Mouse (Mus musculus) left cerebral cortex, adult 9 months (tissue): Measurements from ENCODE around the gene Amotl1.
"Not testable (repeated sequence)": the region's sequence is repeated elsewhere in the genome, so short reads cannot be mapped to it uniquely, and the experiment has no call there.

Source experiments
- DNase-seq, 2 experiments: peaks; one replicate each; pipeline ENCODE4 v3.0.0; 2022; ENCODE audit warnings: low spot score in 2 of 2

Gene Amotl1

DNA sequence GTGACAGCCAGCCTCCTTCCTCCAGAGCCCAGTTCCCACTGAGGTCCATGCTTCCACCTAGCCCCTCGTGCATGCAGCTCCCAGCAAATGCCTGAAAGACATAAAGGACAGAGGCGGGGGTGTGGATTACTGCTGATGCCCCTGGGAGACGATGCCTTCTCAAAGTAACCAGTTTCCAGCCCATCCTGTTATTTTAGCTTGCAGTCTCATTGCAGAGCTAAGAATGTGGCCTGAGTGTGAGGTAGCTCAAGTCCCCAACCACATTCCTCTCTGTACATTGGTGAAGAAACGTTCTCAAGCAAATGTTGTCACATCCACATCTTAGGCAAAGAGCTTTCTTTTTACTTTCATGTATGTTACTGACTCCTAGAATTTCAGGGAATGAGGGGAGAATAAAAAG is at the start of gene Amotl1:
TSS of gene Amotl1 (minus strand) at position 101 of the 400 bp plus-strand sequence.
- DNase-seq = no peak

DNA sequence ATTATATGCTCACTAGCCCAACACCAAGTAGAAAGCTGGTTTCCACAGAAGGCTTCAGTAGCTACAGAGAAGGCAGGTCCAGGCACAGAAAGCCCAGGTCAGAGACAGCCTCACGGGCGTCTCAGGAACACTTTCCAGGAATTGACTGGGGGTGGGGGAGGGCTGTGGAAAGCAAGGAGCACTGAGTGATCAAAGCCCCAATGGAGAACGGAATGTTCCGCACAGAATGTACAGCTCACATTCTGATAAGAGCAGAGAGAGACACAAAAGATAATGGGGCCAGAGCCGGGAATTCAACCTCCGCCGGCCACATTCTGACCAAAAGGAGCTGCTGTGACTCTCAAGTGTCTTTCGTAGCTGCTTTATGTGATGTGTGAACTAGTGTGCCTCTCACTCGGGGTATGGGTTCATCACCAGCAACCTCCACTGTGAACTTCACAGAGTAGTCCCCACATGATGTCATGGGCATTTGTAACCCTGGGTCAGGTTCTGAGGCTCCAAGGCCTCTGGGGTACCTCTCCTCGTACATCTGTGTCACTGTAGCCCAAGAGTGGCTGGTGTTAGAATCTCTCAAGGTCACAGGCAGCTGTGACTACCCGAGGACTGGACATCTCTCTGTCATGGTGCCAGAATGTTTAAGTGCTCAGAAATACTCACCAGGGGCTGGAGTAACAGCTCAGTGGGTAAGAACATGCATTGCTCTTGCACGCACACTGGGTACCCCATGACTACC is 44.7 kb upstream of the Amotl1 start:
- DNase-seq = no peak

DNA sequence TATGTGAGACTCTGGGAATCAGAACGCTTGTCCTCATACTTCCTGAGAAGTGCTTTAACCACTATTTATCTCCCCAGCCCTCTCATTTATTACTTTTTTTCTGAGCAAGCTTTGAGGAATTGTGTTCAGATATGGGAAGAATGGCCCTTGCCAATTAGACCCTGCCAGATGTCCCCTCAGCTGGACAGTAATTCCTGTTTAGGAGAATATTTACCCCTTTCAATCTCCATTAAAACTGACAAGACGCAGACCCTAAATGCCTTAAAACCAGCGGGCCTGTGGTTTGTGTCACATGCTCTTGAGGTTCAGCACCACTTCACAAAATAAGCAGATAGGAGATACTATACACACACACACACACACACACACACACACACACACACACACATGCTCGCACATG is 39.5 kb upstream of the Amotl1 start:
- DNase-seq = no peak

DNA sequence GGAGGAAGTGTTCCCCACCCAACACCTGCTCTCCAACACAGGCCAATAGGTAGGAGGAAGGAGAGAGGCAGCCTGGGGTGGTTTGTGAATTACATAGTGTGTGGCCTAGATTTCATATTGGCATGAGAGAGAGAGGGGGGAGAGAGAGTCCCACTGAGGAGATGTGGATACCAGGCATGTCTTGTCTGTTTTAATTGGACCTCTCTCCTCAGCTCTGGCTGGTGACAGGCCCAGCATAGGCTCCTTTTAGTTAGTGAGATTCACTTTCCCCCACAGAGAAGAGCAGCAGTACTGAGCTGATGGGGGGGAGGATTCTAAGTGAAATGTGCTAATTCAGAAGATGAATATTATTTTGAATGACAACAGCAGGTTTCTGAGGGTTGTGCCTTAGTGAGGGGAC is 37.9 kb upstream of the Amotl1 start:
- no peak for DNase-seq

DNA sequence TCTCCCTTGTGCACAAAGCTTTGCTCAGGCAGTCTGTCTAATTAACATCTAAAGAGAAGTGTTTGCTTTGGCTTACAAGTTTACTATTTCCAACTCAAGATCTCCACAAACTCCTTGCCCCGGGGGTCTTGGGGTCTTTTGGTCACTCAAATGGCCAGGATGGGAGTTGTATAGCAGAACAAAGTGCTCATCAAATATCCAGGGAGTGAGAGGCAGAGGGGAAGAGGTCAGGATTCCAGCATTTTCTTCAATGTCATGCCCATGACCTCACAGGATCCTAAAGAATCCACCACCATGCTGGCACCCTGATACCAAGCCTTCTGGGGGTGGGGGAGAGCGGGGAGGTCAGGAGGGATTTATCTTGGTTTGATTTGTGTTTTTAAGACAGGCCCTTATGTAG is 35.7 kb upstream of the Amotl1 start:
- DNase-seq = no peak

DNA sequence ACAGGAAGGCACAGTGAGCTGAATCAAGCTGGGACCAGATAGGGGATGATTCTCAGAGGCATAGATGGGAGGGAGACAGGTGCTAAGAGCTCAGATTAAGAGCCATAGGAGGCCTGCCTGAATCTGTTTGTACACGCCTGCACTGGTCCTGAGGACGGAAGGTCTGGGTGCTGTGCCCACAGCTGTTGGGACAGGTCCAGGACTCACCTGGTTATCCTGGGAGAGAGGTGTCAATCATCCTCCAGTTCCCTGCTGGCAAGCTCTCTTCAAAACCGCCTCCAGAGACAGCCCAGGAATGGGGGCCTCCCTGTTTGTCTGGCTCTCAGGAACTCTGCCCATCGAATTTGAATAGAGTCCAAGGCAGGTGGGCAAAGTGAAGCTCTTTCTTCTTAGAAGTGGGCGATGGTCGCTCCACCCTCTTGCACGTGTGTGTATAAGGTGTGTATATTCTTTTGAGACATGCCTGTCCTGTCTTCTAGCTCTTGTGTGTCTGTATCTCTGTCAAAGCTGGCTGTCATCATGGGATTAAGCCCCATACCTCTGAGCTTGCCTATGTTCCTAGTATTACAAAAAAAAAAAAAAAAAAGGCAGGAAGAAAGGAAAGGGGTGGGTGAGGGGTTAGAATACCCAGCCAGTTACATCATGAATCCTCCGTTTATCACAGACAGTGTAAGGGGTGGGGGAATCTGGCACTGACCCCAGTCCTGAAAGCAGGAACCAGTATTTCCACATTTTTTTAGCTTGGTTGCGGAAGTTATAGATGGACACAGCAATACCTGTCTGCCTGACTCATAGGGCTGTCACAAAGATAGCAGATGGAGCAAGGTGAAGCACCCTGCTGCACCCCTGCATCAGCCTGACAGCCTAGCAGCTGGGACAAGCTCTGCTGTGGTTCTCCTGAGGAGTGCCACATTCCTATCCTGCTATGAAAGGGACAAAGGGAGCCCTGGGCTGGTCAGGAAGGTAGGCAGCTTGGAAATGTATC is 31.1 kb upstream of the Amotl1 start:
- DNase-seq = no peak

DNA sequence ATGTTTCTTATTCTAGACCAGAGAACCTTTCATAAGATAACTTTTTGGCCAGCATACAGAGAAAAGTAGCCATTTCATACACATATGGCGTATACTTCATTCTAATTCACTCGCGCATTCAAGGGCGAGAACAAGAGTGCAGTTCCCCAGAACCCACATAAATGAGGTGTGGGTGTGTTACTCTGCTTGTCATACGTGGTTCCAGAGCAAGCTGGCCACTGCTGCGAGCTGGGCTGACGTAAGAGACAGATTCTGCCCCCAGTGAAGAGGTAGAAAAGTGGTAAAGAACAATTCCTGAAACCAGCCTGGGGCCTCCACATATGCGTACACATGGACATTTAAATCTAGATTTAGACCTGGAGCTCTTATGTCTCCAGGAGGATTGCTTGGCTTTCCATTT is 29.6 kb upstream of the Amotl1 start:
- peak in 1 of 2 experiments; percentile 3 for DNase-seq

DNA sequence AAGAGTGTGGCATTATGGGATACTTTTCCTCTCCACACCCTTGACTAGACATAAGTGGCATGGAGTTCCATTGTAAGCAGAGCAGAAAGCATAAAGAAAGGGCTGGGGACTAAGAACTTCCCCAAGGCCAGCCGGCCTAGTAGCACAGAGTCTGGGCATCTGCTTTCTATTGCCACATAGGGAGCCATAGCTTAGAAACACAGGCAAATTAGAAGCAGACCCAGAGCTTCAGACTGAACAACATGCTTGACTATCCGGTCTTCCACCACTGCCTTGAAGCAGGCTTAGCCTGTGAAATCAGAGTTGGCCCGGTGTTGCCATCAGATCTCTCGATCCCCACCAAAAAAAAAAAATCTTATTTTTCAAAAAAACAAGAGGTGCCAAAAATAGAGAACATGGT is 28.3 kb upstream of the Amotl1 start:
- no peak for DNase-seq

DNA sequence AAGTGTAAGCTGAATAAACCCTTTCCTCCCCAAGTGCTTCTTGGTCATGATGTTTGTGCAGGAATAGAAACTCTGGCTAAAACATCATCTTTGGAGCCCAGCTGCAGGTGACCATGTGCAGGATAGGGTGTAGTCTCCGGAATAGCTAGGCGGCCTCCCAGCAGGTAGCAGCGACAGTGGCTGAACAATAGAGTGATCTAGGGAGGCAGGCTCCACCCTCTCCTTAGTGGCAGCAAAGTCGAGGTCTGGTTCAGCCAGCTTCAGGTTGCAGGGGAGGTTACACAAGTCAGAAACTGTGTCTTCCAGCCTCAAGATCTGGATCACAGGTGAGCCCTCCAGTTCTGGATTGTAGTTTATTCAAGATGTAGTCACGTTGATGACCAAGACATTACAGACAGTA is 27.1 kb upstream of the Amotl1 start:
- DNase-seq = not testable (repeated sequence)

DNA sequence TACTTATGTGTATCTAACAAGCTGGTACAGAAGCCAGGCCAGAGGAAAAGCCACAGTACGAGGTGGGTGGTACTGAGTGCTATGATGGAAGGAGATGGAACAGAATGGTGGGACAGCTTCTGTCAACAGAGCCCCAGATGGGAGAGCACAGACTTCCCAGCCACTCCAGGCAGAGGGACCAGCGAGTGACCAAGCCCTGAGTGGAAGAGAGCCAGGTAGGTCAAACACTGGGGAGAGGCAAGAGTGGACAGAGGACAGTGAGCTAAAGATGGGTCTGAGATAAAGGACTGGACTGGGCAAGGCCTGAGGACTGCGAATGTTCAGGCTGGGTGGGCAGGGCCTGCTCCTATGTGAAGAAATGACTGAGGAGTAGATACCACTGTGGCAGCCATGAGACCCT is 23.5 kb upstream of the Amotl1 start:
- DNase-seq = no peak

DNA sequence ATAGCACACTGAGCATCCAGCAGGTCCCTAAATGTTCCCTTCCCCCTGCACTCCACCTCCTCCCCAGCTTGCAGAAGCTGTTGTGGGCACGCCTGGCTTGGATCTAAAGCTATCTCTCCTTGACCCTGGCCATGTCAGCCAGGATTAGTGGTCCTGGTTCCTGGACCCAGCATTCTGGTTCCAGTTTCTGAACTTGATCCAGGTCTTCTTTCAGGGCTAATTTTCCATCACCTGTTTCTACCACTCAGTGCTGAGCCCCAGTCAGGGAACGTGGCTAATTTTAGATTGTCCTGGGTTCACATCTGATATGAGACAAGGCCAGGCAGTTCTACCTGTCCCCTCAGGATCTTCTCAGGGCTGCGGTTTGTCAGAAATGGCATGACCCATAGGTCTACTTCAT is 21.2 kb upstream of the Amotl1 start:
- no peak for DNase-seq

DNA sequence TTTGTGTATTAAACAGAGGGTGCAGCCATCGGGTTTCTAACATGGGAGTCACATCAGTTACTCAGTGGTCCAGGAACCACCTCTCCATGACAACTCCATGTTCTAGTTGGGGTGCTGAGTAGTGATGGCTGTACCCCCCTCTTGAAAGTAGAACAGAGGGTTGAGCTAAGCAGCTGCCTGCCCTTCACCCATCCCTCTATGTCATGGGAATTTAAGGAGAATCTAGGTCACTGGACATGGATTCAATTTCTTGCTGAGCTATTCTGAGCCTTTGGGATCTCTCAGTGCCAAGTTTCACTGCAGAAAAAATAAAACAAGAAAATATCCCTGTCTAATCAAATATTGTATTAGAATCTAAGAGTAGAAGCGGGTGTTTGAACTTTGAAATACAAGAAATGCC is 18.7 kb upstream of the Amotl1 start:
- no peak for DNase-seq

DNA sequence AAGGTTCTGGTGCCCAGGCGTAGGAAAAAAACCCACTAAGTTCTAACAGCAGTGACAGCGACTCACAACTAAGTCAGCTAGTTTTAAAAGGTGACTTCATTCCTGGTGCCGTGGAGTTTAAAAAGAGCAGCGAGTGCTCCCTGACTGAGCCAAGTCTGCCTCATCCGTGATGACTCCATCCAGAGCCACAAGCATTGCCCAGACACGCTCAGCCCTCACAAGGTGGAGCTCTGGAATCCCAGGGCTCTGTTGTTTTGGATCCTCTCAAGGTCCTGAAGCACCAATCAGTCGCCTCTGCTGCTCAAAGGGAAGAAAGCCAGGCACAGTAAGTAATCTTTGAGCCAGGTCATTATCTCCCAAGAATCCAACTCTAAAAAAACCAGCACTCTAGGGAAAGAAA is 18.0 kb upstream of the Amotl1 start:
- no peak for DNase-seq

DNA sequence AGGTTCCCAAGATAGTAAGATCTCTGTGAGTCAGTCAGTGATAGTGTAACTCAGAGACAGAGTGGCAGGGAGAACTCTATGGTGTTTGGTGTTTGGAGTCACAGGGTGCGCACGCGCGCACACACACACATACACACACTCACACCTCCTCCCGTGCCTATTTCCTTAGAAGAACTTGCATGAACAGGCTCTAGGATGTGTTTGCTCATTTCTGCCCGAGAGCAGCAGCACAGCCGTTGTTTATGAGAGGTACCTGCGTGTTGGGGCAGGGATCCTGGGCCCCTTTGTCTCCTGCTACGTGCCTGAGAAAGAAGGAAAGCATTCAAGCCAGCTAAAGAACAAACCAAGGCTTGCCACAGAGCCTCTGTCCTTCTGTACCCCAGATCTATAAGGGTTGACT is 17.3 kb upstream of the Amotl1 start:
- DNase-seq = no peak

DNA sequence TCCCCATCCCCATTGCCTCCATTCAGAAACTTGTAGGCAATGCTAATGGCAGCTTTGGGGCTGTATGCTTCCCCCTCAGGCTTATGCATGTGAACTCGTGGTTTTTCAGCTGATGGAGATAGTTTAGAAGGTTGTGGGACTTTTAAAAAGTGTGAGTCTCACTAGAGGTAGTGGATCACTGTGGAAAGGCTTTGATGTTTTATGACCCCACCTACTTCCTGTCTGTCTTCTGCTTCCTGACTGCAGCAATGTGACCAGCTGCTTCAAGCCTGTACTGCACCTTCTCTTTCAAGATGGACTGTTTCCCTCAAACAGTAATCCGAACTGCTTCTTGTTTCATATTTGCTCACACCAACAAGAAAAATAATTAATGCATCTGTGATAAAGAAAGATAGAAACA is 13.1 kb upstream of the Amotl1 start:
- DNase-seq = no peak

DNA sequence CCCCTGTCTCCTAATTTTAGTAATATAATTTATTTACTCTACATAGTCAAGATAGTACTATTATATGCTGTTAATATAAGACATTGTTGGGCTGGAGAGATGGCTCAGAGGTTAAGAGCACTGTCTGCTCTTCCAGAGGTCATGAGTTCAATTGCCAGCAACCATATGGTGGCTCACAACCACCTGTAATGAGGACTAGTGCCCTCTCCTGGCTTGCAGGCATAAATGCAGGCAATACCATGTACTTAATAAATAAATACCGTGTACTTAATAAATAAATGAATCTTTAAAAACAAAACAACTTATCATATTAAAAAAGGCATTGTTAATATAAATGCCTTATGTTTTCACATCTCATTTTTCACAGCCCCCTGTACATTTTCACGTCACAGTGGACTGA is 9.2 kb upstream of the Amotl1 start:
- no peak for DNase-seq

DNA sequence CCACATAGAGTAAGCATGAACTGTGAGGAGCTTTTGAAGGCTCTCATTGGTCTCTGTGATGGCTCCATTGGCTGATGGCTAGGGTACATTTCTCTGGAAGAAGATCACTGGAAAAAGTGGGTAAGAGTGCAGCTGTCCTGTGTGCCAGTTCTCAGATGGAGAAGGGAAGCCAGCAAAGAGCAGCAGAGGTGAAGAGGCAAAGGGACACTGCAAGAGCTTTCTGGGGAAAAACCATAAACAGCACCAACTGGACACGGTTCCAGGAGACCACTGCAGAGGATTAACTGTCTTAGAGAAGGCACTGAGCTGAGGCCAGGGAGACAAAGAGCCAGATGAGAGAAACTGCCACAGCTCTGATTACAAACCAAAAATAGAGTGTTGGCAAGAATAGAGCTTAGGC is 7.9 kb upstream of the Amotl1 start:
- DNase-seq = no peak

DNA sequence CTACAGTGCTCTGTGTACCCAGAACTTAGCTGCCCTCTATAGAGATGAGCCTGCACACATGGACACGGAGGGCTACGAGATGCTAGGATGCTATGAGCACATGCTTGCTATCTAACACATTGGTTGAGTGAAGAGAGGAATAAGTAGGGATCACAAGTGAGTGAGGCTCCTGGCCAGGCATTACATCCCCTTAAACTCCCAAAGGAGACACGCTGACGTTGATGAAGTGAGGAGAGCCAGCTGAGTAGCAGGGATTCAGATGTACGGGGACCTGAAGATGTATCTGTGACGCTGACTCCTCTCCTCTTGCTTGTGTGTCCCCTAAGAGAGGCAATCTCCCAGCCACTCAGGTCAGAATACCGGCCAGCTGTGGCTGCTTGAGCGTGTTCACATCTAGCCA is 3.0 kb upstream of the Amotl1 start:
- DNase-seq = no peak

DNA sequence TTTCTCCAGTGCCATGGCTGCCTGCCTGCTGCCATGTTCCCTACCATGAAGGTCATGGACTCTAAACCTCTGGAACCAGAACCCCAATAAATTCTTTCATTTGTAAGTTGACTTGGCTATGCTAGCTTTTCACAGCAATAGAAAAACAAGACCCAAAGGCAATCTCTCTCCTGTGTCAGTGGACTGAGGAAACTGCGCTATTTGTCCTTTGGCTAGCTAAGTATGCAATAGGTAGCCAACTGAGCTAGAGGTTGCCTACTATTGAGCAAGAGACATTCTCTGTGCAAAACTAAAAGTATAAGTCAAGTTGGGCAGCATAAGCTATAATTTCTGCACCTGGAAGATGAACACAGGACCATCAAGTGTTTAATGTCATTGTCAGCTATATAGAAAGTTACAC is 1.8 kb upstream of the Amotl1 start:
- no peak for DNase-seq

DNA sequence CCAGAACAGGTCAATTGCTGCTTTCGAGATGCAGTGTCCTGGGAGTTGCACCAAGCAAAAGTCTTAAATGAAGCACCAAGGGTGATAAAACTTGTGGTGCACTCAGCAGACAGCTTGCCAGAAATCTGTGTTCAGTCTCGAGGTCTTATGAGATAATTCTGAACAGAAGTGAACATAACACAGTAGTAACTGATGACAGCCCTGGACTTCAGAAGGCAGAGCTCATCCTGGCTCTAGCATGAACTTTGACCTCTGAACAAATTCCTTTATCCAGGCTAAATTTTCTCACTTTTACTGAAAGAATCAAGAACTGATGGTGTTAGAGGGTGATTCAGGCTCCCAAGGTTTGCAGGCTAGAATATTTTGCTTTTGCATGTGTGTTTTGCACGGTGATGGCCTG is 1.2 kb upstream of the Amotl1 start:
- no peak for DNase-seq

DNA sequence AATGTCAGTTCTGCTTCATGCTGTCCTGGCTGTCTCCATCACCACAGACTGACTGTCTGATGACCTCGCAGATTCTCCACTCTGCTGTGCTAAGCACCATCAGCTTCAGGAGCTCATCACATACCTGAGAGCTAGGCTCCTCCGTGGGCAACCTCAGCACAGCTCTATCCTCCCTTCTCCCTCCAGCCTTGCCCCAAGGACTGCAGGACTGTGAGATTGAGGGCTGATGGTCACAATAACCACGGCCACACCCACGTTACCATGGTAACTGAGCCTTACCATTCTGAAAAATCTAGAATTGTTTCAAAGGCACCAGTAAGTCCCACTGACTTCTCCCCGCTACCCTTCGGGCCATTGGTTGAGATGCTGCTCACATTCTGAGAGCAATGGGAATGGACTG is 1.5 kb downstream of the Amotl1 start:
- no peak for DNase-seq

DNA sequence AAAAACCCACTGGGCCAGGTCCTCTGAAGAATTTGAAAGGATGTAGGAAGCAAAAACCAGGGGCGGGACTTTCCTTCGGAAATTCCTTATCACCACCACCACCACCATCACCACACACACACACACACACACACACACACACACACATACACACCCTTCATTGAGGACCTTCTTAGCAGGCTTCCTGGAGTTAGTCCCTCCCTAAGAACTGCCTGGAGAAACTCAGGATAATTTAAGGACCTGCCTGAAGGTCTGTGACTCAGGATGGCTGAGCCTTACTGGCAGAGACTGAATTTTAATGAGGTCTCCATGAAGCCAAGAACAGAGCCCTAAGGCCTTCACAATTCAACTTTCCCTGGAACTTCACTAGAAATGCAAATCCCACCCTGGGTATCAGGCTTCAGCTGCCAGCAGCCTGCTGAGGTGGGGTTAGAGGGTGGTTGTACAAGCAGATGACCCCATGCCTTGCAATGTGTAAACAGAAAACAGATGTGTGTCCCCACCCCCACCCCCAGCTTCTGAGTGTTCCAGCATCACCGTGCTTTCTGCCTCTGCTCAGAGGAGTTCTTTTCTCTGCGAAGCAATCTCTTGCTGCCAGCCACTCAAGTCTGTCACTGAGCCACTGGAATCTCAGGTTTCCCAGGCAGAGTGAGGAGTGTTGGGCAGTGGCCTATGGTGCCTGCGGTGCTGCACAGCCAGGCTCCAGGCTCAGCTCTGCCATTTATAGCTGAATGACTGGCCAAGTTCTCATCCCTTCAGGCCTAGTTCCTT is 2.4 kb downstream of the Amotl1 start:
- no peak for DNase-seq
